Mouse (Mus musculus): Measurements from ENCODE around the gene Slc30a9. TPM values are rescaled to one million over a fixed set of nuclear protein-coding genes. Genes with fewer than 3 reads are reported as not detected.

Slc30a9 gene
- polyA plus RNA-seq (2016; fragmentation: Nextera tagmentation; extraction: Ambion mirVana): 150 and 158 TPM in 2 replicates

DNA sequence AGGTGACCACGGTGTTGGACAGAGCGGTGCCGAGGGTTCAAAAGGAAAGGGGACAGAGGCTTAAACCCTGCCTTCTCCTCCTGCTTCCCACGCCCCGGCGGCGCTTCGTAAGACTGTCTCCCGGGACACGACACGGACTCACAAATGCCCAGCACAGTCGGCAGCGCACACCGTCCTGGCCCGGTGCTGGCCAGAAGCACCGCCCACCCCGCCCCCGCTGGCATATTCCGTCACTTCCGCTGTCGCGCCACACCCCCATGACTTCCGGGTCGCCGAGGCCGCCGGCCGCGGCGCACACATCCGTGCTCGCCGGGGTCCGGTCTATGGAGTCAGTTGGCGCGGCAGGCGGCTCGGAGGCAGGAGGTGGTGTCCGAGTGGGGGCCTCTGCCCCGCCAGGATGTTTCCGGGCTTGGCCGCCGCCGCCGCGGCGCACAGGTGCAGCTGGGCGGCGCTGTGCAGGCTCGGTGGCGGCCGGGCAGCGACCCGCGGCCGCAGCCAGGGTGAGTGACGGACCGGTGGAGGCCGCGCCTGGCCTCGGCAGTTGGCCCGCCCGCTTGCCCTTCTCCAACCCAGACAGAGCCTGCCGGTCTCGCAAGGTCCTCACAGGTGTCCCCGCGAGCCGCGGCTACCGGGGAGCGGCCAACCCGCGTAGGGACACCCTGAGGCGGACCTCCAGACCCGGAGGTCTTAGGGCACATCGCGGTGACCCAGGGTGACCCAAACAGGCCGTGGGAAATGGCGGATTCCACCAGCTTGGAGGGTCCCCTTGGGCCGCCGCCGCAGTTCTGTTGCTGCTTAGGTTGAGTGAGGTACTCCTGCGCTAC lies at the start of gene Slc30a9:
Gene Slc30a9 (plus strand): TSS at position 258 of the 824 bp plus-strand sequence.
- Histone ChIP-seq H3K27ac (ENCODE audit: poor library complexity, severe bottlenecking) (peak within 1 kb of the TSS; percentile 80), H3K9ac (peak within 1 kb of the TSS; percentile 87), H3K4me2 (peak within 1 kb of the TSS; percentile 78), H3K27me3 (replicated peaks) (no peaks in the 10 kb centered on the region), H3K36me3 (peaks cover 11% of the 10 kb centered on the region), H3K9me3 (replicated peaks) (no peaks in the 10 kb centered on the region), H3K4me3 (peak within 1 kb of the TSS; percentile 71), H3K4me1 (replicated peaks) (peaks cover 14% of the 10 kb centered on the region)
- peak; percentile 97 for ATAC-seq (ENCODE audit: insufficient number of reproducible peaks, low FRiP score)
- WGBS: under 1% methylated on average over 83 of the region's 83 CpGs

DNA sequence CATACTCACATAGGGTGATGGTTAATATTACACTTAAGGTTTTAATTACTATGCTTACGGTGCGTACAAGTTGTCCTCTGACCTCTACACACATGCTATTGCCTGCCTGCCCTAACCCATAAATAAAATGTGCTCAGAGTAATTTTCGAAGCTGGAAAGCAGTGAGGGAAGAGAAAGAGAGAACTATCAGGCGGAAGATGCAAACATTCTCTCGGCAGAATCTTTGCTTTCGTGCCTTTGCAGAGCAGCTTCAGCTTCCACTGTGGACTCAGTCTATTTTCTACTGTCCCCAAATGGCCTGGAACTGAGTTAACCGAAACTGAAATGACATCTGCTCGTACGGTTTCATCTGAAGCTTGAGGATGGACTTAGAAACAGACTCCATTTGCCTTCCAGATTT lies 48.3 kb upstream of the Slc30a9 start:
- WGBS: 84% methylated on average over 9 of the region's 9 CpGs
- no peak overlapping the region for H3K4me3 ChIP-seq
- H3K4me1 ChIP-seq (replicated peaks): peaks cover 13% of the 10 kb centered on the region
- H3K36me3 ChIP-seq: peaks cover 8% of the 10 kb centered on the region; the same call in 1 of the 2 replicates
- no peak for ATAC-seq (ENCODE audit: insufficient number of reproducible peaks, low FRiP score)
- H3K4me2 ChIP-seq: no peak overlapping the region
- H3K9me3 ChIP-seq (replicated peaks): no peaks in the 10 kb centered on the region
- no peak overlapping the region for H3K9ac ChIP-seq
- no peaks in the 10 kb centered on the region for H3K27me3 ChIP-seq (replicated peaks)
- no peak overlapping the region for H3K27ac ChIP-seq (ENCODE audit: poor library complexity, severe bottlenecking)

DNA sequence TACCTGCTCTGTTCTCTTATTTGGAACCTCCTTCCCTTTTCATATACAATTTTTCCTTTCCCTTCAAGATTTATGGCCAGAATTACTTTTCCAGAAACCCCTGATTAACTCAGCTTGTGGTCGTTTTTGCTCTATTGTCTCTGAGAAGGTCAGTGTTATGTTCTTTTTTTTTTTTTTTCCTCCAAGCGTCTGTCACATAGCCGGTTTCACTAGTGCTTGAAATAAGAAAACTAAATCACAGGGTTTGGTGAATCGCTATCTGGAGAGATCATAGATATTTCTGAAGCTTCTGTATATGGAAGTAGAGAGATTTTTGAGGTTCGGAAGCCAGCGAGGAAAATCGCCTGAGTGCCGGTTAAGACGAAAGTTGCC lies 46.6 kb upstream of the Slc30a9 start:
- H3K4me1 ChIP-seq (replicated peaks): peaks cover 13% of the 10 kb centered on the region
- ATAC-seq (ENCODE audit: insufficient number of reproducible peaks, low FRiP score): 0 out of 2 replicates have a peak, but pooled peaks have one; percentile 1
- H3K27ac ChIP-seq (ENCODE audit: poor library complexity, severe bottlenecking): no peak overlapping the region
- under 1% methylated on average over 9 of the region's 9 CpGs for WGBS
- peak overlapping the region; percentile 60 for H3K9ac ChIP-seq
- H3K9me3 ChIP-seq (replicated peaks): no peaks in the 10 kb centered on the region
- H3K4me3 ChIP-seq: peak overlapping the region; percentile 98
- peaks cover 21% of the 10 kb centered on the region for H3K36me3 ChIP-seq
- peak overlapping the region; percentile 76 for H3K4me2 ChIP-seq
- no peaks in the 10 kb centered on the region for H3K27me3 ChIP-seq (replicated peaks)

DNA sequence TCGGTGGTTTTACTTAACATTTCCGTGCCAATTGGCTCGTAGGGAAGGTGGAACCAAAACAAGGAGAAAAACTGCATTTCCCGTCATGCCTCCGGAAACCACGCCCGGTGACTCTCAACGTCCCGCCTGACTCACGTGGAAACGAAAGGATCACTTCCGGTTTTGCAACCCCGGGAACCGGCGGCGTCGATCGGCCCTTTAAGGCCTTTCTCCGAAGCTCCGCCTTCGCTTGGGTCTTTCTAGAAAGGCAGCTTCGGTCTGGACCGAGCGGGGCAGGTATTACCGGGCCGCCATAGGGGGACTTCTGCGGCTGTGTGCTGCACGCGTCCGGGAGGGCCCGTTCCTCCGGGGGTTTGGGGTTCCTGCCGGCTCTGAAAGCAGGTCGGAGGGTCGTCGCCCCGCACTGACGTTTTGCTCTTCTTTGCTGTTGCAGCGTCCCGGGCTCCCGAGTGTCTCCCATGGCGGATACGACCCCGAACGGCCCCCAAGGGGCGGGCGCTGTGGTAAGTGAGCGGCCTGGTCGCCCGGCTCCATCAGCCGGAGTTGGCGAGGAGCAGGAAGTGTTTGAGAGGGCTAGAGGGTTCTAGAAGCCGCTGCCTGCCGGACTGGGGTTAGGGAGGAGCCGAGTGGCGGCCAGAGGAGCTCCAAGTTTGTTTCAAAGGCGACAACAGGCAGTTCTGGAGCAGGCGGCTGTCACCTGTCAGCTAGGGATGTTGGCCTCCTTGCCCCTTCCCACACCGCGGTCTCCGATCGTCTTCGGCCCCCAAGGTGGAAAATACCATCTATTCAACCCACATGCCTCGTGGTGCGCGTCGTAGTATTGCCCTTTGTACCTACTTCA lies 46.0 kb upstream of the Slc30a9 start, which contains the start of gene Tmem33:
Gene Tmem33 (plus strand): TSS at position 35 of the 841 bp plus-strand sequence.
- ATAC-seq (ENCODE audit: insufficient number of reproducible peaks, low FRiP score): peak; percentile 92
- under 1% methylated on average over 67 of the region's 67 CpGs for WGBS
- peaks cover 13% of the 10 kb centered on the region for H3K4me1 ChIP-seq (replicated peaks)
- H3K4me2 ChIP-seq: peak within 1 kb of the TSS; percentile 76
- H3K36me3 ChIP-seq: peaks cover 27% of the 10 kb centered on the region
- peak within 1 kb of the TSS; percentile 98 for H3K27ac ChIP-seq (ENCODE audit: poor library complexity, severe bottlenecking)
- peak within 1 kb of the TSS; percentile 98 for H3K4me3 ChIP-seq
- no peaks in the 10 kb centered on the region for H3K9me3 ChIP-seq (replicated peaks)
- H3K27me3 ChIP-seq (replicated peaks): no peaks in the 10 kb centered on the region
- H3K9ac ChIP-seq: peak within 1 kb of the TSS; percentile 92

DNA sequence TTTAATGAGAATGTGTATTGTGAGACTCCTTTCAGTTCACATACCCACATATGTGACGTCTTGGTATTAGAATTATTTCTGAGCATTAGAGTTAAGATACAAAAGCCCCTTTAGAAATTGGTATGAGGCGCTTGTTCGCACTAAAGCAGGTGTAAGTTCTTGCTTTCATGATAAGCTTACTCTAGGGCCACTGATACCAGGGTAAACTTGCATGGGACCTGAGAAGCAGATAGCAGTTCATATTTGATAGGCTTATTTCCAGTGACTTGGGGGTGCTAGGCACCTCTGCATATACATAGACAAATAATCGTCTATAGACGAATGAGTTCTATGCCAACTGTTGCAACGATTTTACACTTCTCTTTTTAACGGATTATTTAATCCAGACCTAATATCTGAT lies 43.8 kb upstream of the Slc30a9 start:
- H3K4me2 ChIP-seq: no peak overlapping the region
- H3K36me3 ChIP-seq: peaks cover 45% of the 10 kb centered on the region
- H3K4me3 ChIP-seq: no peak overlapping the region
- H3K27ac ChIP-seq (ENCODE audit: poor library complexity, severe bottlenecking): no peak overlapping the region
- 90% methylated on average over 7 of the region's 7 CpGs for WGBS
- ATAC-seq (ENCODE audit: insufficient number of reproducible peaks, low FRiP score): no peak
- H3K9me3 ChIP-seq (replicated peaks): no peaks in the 10 kb centered on the region
- no peak overlapping the region for H3K9ac ChIP-seq
- peaks cover 13% of the 10 kb centered on the region for H3K4me1 ChIP-seq (replicated peaks)
- no peaks in the 10 kb centered on the region for H3K27me3 ChIP-seq (replicated peaks)

DNA sequence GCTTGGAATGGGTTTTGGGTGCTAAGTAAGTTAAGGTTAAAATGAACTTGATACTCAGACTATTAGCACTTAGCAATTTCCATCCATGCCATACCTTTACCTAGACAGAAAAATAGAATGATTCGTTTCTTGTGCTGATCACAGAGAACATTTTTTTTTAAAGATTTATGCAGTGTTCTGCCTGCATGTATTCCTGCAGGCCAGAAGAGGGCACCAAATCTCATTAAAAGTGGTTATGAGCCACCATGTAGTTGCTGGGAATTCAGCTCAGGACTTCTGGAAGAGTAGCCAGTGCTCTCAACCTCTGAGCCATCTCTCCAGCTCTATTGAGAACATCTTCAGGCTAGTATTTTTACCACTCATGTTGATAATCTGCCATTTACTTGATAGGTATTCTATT lies 40.6 kb upstream of the Slc30a9 start:
- no peaks in the 10 kb centered on the region for H3K27me3 ChIP-seq (replicated peaks)
- H3K4me3 ChIP-seq: no peak overlapping the region
- H3K4me2 ChIP-seq: no peak overlapping the region
- no peaks in the 10 kb centered on the region for H3K9me3 ChIP-seq (replicated peaks)
- H3K9ac ChIP-seq: no peak overlapping the region
- H3K4me1 ChIP-seq (replicated peaks): peaks cover 6% of the 10 kb centered on the region; the same call in 1 of the 2 replicates
- no peak for ATAC-seq (ENCODE audit: insufficient number of reproducible peaks, low FRiP score)
- H3K36me3 ChIP-seq: peaks cover 60% of the 10 kb centered on the region
- WGBS: 93% methylated on average over 1 of the region's 1 CpGs
- no peak overlapping the region for H3K27ac ChIP-seq (ENCODE audit: poor library complexity, severe bottlenecking)

DNA sequence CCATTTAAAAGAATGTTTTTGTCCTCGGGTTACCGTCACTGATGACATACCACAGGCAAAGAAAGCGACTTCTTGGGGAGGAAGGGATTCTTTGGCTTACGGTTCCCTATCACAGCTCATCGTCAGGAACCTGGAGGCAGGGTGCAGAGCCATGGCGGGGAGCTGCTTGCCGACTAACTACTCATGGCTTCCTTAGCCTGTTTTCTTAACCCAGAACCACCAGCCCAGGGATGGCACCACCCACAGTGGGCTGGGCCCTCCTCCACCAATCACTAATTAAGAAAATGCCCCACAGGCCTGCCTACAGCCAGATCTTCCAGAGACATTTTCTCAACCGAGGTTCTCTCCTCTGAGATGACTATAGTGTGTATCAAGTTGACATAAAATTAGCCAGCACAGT lies 37.4 kb upstream of the Slc30a9 start:
- WGBS: 90% methylated on average over 8 of the region's 8 CpGs
- Histone ChIP-seq H3K4me1 (replicated peaks) (no peaks in the 10 kb centered on the region), H3K9me3 (replicated peaks) (no peaks in the 10 kb centered on the region), H3K4me2 (no peak overlapping the region), H3K4me3 (no peak overlapping the region), H3K36me3 (peaks cover 46% of the 10 kb centered on the region), H3K27ac (ENCODE audit: poor library complexity, severe bottlenecking) (no peak overlapping the region), H3K27me3 (replicated peaks) (no peaks in the 10 kb centered on the region), H3K9ac (no peak overlapping the region)
- no peak for ATAC-seq (ENCODE audit: insufficient number of reproducible peaks, low FRiP score)

DNA sequence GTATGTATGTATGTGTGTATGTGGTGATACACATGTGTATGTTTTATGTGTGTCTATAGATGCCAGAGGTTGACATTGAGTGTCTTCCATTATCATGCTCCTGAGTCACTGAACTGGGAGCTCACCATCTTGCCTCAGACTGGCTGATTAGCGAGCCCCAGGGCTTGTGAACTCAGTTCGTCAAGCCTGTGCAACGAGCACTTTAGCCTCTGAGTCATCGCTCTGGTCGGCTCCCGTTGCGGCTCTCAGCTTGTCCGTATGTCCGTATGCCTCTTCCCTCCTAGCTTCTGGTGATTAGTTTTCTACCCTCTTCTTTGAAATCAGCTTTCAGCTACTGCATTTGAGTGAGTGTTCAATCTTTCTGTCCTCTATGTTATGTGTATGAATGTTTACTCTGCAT lies 27.3 kb upstream of the Slc30a9 start:
- Histone ChIP-seq H3K27me3 (replicated peaks) (no peaks in the 10 kb centered on the region), H3K4me2 (no peak overlapping the region), H3K27ac (ENCODE audit: poor library complexity, severe bottlenecking) (no peak overlapping the region), H3K4me3 (no peak overlapping the region), H3K36me3 (peaks cover 30% of the 10 kb centered on the region), H3K9ac (no peak overlapping the region), H3K4me1 (replicated peaks) (no peaks in the 10 kb centered on the region), H3K9me3 (replicated peaks) (no peaks in the 10 kb centered on the region)
- whole genome bisulfite sequencing: 88% methylated on average over 9 of the region's 9 CpGs
- ATAC-seq (ENCODE audit: insufficient number of reproducible peaks, low FRiP score): no peak

DNA sequence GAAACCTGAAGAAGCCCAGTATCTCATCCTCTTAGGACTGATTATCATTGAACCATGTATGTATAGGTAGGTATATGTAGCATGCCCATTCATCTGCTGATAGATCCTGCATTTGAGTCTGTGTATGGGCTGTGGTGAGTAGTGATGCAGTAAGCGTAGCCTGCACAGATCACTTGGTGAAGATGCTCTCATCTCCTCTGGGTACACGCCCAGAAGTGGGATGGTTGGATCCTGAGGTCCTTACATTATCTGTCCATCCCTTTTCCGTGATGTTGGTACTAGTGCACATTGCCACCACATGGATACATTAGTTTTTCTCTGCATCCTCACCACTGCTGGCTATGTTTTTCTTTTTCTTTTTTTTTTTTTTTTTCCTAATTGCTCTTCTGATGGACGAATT lies 26.9 kb upstream of the Slc30a9 start:
- Histone ChIP-seq H3K4me1 (replicated peaks) (no peaks in the 10 kb centered on the region), H3K36me3 (peaks cover 35% of the 10 kb centered on the region), H3K4me3 (no peak overlapping the region), H3K4me2 (no peak overlapping the region), H3K9ac (no peak overlapping the region), H3K27me3 (replicated peaks) (no peaks in the 10 kb centered on the region), H3K27ac (ENCODE audit: poor library complexity, severe bottlenecking) (no peak overlapping the region), H3K9me3 (replicated peaks) (no peaks in the 10 kb centered on the region)
- WGBS: 85% methylated on average over 4 of the region's 4 CpGs
- ATAC-seq (ENCODE audit: insufficient number of reproducible peaks, low FRiP score): no peak

DNA sequence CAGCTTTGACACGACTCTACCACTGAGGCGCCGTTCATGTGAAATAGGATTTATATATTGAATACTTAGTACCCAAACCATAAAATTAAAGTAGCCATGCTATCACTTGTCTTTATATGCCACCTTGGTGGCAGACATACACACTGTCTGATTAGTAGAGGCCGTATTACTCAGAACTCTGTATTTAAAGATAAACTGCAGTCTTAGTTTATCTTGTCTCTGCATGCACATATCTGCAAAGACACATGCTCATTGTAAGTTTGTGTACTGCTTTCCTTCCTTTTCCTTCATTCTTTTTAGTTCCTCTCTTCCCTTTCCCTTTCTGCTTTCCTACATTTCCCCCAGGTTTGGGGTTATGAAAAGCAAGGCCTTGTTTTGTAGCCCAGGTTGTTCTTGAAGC lies 26.4 kb upstream of the Slc30a9 start:
- no peak for ATAC-seq (ENCODE audit: insufficient number of reproducible peaks, low FRiP score)
- 88% methylated on average over 4 of the region's 4 CpGs for WGBS
- no peak overlapping the region; the same call in 1 of the 2 replicates for H3K27ac ChIP-seq (ENCODE audit: poor library complexity, severe bottlenecking)
- no peaks in the 10 kb centered on the region for H3K9me3 ChIP-seq (replicated peaks)
- no peaks in the 10 kb centered on the region for H3K27me3 ChIP-seq (replicated peaks)
- no peaks in the 10 kb centered on the region for H3K4me1 ChIP-seq (replicated peaks)
- no peak overlapping the region for H3K4me2 ChIP-seq
- no peak overlapping the region for H3K9ac ChIP-seq
- H3K4me3 ChIP-seq: no peak overlapping the region
- peaks cover 39% of the 10 kb centered on the region for H3K36me3 ChIP-seq

DNA sequence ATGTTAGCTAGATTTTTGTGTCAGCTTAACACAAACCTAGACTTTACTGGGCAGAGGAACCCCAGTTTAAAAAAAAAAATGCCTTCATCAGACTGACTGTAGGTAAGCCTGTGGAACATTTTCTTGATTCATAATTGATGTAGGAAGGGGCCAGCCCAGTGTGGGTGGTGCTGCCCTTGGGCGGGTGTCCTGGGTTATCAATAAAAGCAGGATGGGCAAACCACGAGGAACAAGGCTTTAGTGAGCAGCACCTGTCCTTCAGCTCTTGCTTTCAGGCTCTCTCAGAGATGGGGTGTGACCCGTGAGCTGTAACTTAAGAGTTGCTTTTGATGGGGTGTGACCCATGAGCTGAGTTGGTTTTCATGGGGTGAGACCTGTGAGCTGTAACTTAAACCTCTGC lies 11.7 kb upstream of the Slc30a9 start:
- no peak for ATAC-seq (ENCODE audit: insufficient number of reproducible peaks, low FRiP score)
- no peak overlapping the region for H3K27ac ChIP-seq (ENCODE audit: poor library complexity, severe bottlenecking)
- no peaks in the 10 kb centered on the region for H3K9me3 ChIP-seq (replicated peaks)
- no peak overlapping the region for H3K4me3 ChIP-seq
- 75% methylated on average over 3 of the region's 3 CpGs for WGBS
- H3K36me3 ChIP-seq: peaks cover 29% of the 10 kb centered on the region
- H3K27me3 ChIP-seq (replicated peaks): no peaks in the 10 kb centered on the region
- H3K4me2 ChIP-seq: no peak overlapping the region
- H3K9ac ChIP-seq: no peak overlapping the region
- H3K4me1 ChIP-seq (replicated peaks): no peaks in the 10 kb centered on the region
